Mouse (Mus musculus) testis, adult 2 months (tissue): Measurements from ENCODE around the gene Doc2g. TPM values are rescaled to one million over a fixed set of nuclear protein-coding genes. Genes with fewer than 3 reads are reported as not detected.
A peak's percentile ranks its signal among the peaks of the same experiment; 100 is the strongest.

ENCODE experiments used
- H3K27ac ChIP-seq: fragments of 200-500 bp; 2 replicates; pipeline ENCODE4 v1.5.1; 2012; ENCODE audit warnings: low read depth, low read length; ENCODE audit not compliant: control insufficient read depth, insufficient read depth
- H3K27me3 ChIP-seq: fragments of 200-500 bp; 2 replicates; pipeline ENCODE4 v1.6.1; 2012; ENCODE audit warnings: mild to moderate bottlenecking, low read length, moderate library complexity; ENCODE audit not compliant: control insufficient read depth, insufficient read depth
- H3K36me3 ChIP-seq: fragments of 200-500 bp; 2 replicates; pipeline ENCODE4 v1.6.1; 2012; ENCODE audit warnings: mild to moderate bottlenecking, low read length; ENCODE audit not compliant: control insufficient read depth, insufficient read depth
- H3K4me1 ChIP-seq: fragments of 200-500 bp; 2 replicates; pipeline ENCODE4 v1.6.1; 2012; ENCODE audit warnings: low read length; ENCODE audit not compliant: control insufficient read depth, insufficient read depth
- H3K4me3 ChIP-seq: fragments of 200-500 bp; 2 replicates; pipeline ENCODE4 v1.5.1; 2012; ENCODE audit warnings: low read depth, mild to moderate bottlenecking, low read length, moderate library complexity, mixed read lengths; ENCODE audit not compliant: control insufficient read depth
- CTCF ChIP-seq: fragments of 200-500 bp; IDR thresholded peaks from 2 replicates; pipeline ENCODE4 v1.5.1; 2012; ENCODE audit warnings: low read depth, mild to moderate bottlenecking, inconsistent platforms, low read length, moderate library complexity; ENCODE audit not compliant: control insufficient read depth, insufficient read depth, insufficient replicate concordance
- POLR2A ChIP-seq: fragments of 200-500 bp; IDR thresholded peaks from 2 replicates; pipeline ENCODE4 v1.6.1; 2012; ENCODE audit warnings: low read depth, mild to moderate bottlenecking, inconsistent platforms, low read length, moderate library complexity; ENCODE audit not compliant: control insufficient read depth
- polyA plus RNA-seq: library from polyadenylated mRNA; depleted of rRNA; stranded (reverse); fragments of >200 nt; gene quantifications from 2 replicates; pipeline ENCODE4 v1.2.3, GENCODE M21; 2012

The Doc2g gene
- polyA plus RNA-seq, 1 experiment: 2.0 TPM

DNA sequence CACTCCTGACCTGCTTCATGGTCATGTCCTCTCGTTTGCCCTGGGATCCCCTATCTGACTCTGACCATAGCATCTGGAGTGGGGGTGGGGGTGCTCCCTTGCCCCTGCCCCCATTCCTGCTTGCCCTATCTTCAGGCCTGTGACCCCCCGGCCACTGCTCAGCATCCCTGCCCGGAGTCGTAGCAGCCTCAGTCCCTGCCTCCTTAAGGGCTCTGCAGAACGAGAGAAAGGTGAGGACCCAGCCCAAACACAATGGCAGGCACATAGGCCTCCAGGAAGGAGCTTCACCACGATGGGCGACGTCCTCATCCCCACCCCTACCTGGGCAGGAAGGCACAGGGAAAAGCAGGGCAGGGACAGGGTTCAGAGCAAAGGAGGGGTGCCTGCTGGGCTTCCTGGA lies 4.8 kb upstream of the Doc2g start:
- Histone ChIP-seq H3K4me3 (no peak overlapping the region), H3K27ac (no peak overlapping the region), H3K4me1 (peaks cover 19% of the 10 kb centered on the region), H3K36me3 (no peaks in the 10 kb centered on the region), H3K27me3 (no peaks in the 10 kb centered on the region)
- TF ChIP-seq POLR2A (no peak), CTCF (no peak)

DNA sequence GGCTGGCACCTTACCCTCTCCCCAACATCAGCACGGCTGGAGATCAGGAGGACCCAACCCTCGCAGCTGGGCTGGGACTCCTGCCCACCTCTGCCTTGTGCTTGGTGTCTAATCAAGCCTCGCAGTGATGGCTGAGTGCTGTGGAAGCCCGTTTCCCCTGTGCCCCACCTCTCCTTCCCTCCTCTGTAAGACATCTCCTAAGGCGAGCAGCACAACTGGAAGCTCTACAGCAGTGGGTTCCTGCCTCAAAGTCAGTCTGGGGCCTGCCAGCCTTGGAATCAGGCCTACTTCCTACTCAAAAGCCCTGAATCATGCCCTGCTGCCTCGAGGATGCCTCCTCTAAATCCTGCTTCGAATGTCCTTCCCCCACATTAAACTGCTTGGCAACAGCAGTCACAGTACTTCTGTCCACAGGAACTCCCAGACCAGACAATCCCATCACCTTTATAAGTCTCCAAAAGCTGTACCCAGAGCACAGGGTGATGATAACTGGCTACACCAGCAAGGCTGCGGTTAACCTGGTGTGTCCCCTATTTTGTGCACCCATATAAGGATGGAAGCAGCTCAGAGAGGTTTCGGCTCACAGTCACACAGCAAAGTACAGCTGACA lies 3.9 kb upstream of the Doc2g start:
- H3K36me3 ChIP-seq: no peaks in the 10 kb centered on the region
- H3K27me3 ChIP-seq: no peaks in the 10 kb centered on the region
- H3K4me1 ChIP-seq: peaks cover 19% of the 10 kb centered on the region
- no peak overlapping the region for H3K4me3 ChIP-seq
- no peak overlapping the region for H3K27ac ChIP-seq
- TF ChIP-seq POLR2A (no peak), CTCF (no peak)

DNA sequence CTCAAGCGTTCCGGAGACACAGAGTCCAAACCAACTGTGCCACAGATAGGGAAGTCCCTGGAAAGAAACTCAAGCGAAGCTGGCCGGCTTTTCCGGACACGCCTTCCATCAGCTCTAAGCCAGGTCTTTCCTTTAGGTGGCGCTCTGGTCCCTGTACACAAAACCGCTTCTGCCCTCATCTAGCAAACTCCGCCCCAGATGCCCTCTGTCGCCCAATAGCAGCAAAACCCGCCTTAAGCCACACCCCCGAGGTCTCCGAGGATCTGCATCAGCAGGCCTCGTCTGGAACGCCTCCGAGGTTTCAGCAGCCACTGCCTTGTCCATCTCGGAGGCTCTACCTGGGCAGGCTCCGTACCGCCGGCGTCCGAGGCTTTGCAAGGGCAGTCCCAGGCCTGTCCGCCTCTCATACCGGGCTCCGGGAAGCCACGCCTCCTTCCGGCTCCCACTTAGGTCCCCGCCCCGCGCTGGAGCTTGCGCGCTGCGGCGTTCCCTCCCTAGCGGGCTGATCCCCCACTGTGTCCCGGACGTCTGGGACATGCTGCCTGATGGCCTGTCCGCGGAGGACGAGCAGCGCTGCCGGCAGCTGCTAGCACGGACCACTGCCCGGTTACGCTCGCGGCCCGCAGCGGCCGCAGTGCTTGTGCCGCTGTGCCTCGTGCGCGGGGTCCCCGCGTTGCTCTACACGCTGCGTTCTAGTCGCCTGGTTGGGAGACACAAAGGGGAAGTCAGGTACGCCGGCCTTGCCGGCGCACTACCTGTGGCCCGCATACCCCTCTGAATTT lies 2.8 kb upstream of the Doc2g start, which contains the start of the genes Nudt8 and Gm49405:
TSS of gene Nudt8 (plus strand) at position 462 of the 782 bp plus-strand sequence.
TSS of gene Gm49405 (plus strand) at position 508 of the 782 bp plus-strand sequence.
- TF ChIP-seq CTCF (peak; percentile 64; the same call in 1 of the 2 replicates), POLR2A (peak; percentile 48; the same call in 1 of the 2 replicates)
- peak within 1 kb of the TSS; percentile 94 for H3K4me3 ChIP-seq
- peak within 1 kb of the TSS; percentile 91 for H3K27ac ChIP-seq
- peaks cover 19% of the 10 kb centered on the region for H3K4me1 ChIP-seq
- H3K27me3 ChIP-seq: no peaks in the 10 kb centered on the region
- H3K36me3 ChIP-seq: no peaks in the 10 kb centered on the region

DNA sequence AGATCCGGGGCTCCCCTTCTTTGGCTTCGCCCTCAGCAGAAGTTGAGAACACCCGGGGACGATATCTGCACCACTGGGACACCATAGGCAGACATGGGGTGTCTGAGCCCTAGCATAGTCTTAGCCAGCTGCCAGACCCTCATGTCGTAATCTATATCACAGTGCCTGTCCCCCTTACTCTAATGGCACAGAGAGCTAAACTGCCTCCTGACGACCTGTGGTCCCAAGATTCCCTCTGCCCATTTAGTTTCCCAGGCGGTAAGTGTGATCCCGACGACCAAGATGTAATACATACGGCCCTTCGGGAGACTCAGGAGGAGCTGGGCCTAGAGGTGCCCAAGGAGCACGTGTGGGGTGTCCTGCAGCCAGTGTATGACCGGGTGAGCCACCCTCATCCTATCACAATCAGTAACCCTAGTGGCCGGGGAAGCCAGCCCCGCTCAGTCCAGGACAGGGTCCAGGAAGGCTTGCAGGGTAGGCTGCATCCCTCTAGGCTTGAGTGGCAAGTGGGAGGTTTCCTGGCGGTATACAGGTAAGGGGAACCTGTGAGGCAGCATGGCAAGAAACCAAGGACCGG lies 2.1 kb upstream of the Doc2g start:
- TF ChIP-seq POLR2A: no peak
- no peak for TF ChIP-seq CTCF
- Histone ChIP-seq H3K27me3 (no peaks in the 10 kb centered on the region), H3K4me3 (peak overlapping the region; percentile 94)

DNA sequence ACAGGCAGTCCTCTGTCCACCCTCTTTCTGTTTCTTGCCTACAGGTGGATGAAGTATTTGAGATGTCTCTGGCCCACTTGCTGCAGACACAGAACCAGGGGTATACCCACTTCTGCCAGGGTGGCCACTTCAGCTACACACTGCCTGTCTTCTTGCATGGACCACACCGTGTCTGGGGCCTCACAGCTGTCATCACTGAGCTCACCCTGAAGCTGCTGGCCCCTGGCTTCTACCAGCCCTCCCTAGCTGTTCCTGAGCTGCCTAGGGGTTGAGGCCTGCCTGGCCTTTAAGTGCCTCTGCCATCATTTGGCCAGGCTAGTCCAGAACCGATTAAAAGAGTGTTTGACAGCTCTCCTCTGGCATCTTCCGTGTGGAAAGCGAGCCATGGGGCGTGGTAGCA lies 1.4 kb upstream of the Doc2g start:
- Histone ChIP-seq H3K27ac (no peak overlapping the region), H3K4me1 (peaks cover 19% of the 10 kb centered on the region), H3K27me3 (no peaks in the 10 kb centered on the region), H3K36me3 (no peaks in the 10 kb centered on the region; the same call in 1 of the 2 replicates), H3K4me3 (no peak overlapping the region)
- TF ChIP-seq CTCF: no peak
- no peak for TF ChIP-seq POLR2A

More for the DNA sequence above, 2.1 kb upstream of the Doc2g start:
- Histone ChIP-seq H3K4me1 (peaks cover 19% of the 10 kb centered on the region), H3K36me3 (no peaks in the 10 kb centered on the region; the same call in 1 of the 2 replicates), H3K27ac (no peak overlapping the region)

DNA sequence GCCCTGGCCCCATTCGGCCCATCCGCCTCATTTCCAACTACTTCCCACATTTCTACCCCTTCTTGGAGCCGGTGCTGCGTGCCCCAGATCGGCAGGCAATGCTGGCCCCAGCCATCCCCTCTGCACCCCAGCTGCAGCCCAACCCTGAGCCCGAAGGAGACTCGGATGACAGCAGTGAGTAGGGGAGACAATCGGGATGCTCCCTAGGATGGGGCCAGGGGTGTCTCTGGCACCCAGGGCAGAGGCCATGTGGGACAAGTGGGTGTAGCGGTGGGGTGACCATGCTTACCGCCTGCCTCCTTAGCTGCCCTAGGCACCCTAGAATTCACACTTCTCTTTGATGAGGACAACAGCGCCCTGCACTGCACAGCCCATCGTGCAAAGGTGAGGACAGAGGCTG lies 528 bp downstream of the Doc2g start:
- Histone ChIP-seq H3K27ac (no peak overlapping the region), H3K4me3 (no peak overlapping the region), H3K36me3 (no peaks in the 10 kb centered on the region; the same call in none of the 2 replicates), H3K4me1 (peaks cover 19% of the 10 kb centered on the region), H3K27me3 (no peaks in the 10 kb centered on the region)
- TF ChIP-seq POLR2A (no peak), CTCF (no peak)

DNA sequence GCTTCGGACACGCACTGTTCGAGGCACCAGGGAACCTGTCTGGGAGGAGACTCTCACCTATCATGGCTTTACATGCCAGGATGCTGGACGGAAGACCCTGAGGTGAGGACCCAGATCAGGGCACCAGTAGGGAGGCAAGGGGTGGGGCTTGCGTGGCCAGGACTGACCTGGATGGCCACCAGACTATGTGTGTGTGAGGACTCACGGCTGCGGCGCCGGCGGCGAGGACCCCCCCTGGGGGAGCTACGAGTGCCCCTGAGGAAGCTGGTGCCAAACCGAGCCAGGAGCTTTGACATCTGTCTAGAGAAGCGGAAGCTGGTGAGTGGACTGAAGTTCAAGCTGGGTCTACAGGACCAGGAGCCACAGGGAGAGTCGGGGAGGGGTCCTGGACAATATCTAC lies 1.2 kb downstream of the Doc2g start:
- no peak overlapping the region for H3K4me3 ChIP-seq
- no peak for TF ChIP-seq POLR2A
- TF ChIP-seq CTCF: no peak
- no peak overlapping the region for H3K27ac ChIP-seq
- H3K36me3 ChIP-seq: no peaks in the 10 kb centered on the region; the same call in none of the 2 replicates
- no peaks in the 10 kb centered on the region for H3K27me3 ChIP-seq
- H3K4me1 ChIP-seq: peaks cover 15% of the 10 kb centered on the region
